Mouse (Mus musculus): Measurements from ENCODE around the gene Cpne9.
A peak's percentile ranks its signal among the peaks of the same experiment; 100 is the strongest.

The Cpne9 gene

GRCm38 (mm10) chr6:113343177-113344092, 61.3 kb downstream of the Cpne9 start, which contains the start of gene Camk1:
Gene Camk1 (minus strand): TSS chr6:113343984.
- DNase-seq: peak; percentile 88 to 89

- peak; percentile 90 to 93 for DNase-seq
Measured at GRCm38 (mm10) chr6:113344321-113344720, 62.2 kb downstream of the Cpne9 start.

- DNase-seq: no peak
Measured at GRCm38 (mm10) chr6:113346897-113347296, 64.8 kb downstream of the Cpne9 start.

GRCm38 (mm10) chr6:113350538-113350937, 68.4 kb downstream of the Cpne9 start:
- DNase-seq: no peak

- no peak for DNase-seq
Measured at GRCm38 (mm10) chr6:113351161-113351560, 69.1 kb downstream of the Cpne9 start.

GRCm38 (mm10) chr6:113351653-113352052, 69.5 kb downstream of the Cpne9 start:
- no peak for DNase-seq

GRCm38 (mm10) chr6:113352820-113353219, 70.7 kb downstream of the Cpne9 start:
- no peak for DNase-seq

GRCm38 (mm10) chr6:113353696-113354095, 71.6 kb downstream of the Cpne9 start:
- no peak for DNase-seq

Measured in lung, adult 18-20 months (tissue).